Mouse (Mus musculus) liver, embryonic 14.5 days (tissue): Measurements from ENCODE around the gene Ing4.

ENCODE experiments used
- CTCF ChIP-seq: IDR thresholded peaks from 2 replicates; pipeline ENCODE4 v1.5.1; 2016; ENCODE audit warnings: antibody characterized with exemption, low read depth, control low read depth
- EP300 ChIP-seq: IDR thresholded peaks from 2 replicates; pipeline ENCODE4 v1.6.1; 2016; ENCODE audit warnings: antibody characterized with exemption, low read depth

GRCm38 (mm10) chr6:125003706-125004105 lies 35.9 kb upstream of the Ing4 start:
- TF ChIP-seq CTCF, result no peak
- TF ChIP-seq EP300, result no peak
